Mouse (Mus musculus) CH12.LX (cell line): ENCODE results near the gene Casq1. TPM values are rescaled to one million over a fixed set of nuclear protein-coding genes. Genes with fewer than 3 reads are reported as not detected.

Experiments
- DNase-seq: peaks from one replicate; pipeline ENCODE4 v3.0.0-alpha.2; 2013; ENCODE audit errors: extremely low read depth
- H3K27ac ChIP-seq: 2 replicates; pipeline ENCODE4 v1.5.1; 2012; ENCODE audit warnings: low read depth, mild to moderate bottlenecking, control low read depth, moderate library complexity; ENCODE audit not compliant: insufficient read depth
- H3K27me3 ChIP-seq: replicated peaks from 2 replicates; pipeline ENCODE3; 2012; ENCODE audit warnings: inconsistent platforms
- H3K36me3 ChIP-seq, 2 experiments: replicated peaks in 1 of 2; 2 replicates each; pipeline versions ENCODE3 to v1.6.1; 2012; ENCODE audit warnings: inconsistent platforms in 1 of 2, low read length in 1 of 2, mild to moderate bottlenecking in 1 of 2, mixed read lengths in 1 of 2, moderate library complexity in 1 of 2; ENCODE audit not compliant: control insufficient read depth in 1 of 2, insufficient read depth in 1 of 2
- H3K4me1 ChIP-seq, 2 experiments: 2 replicates each; pipeline ENCODE4 v1.6.1; 2012; ENCODE audit warnings: inconsistent platforms in 1 of 2, moderate library complexity in 1 of 2; ENCODE audit not compliant: insufficient read depth in 2 of 2, control insufficient read depth in 1 of 2
- H3K4me2 ChIP-seq: 2 replicates; pipeline ENCODE4 v1.6.1; 2012; ENCODE audit warnings: low read depth, mild to moderate bottlenecking, control low read depth; ENCODE audit not compliant: poor library complexity, insufficient read depth, severe bottlenecking
- H3K4me3 ChIP-seq, 3 experiments: fragments of 150-350 bp in 1 of 3; sonication (generic) in 1 of 3; replicated peaks in 1 of 3; 2 replicates each; pipeline versions ENCODE3 to v1.5.1; 2011 to 2012; ENCODE audit warnings: low read depth in 2 of 3, low read length in 2 of 3, mild to moderate bottlenecking in 2 of 3, moderate library complexity in 2 of 3, control low read depth in 1 of 3, improper control_type of control experiment in 1 of 3, inconsistent platforms in 1 of 3, mixed read lengths in 1 of 3; ENCODE audit not compliant: poor library complexity in 1 of 3
- H3K79me2 ChIP-seq: replicated peaks from 2 replicates; pipeline ENCODE4 v1.6.1; 2012; ENCODE audit warnings: mild to moderate bottlenecking, moderate library complexity; ENCODE audit not compliant: control insufficient read depth, poor library complexity, insufficient read depth, severe bottlenecking; ENCODE audit errors: extremely low read depth
- H3K9ac ChIP-seq: 2 replicates; pipeline ENCODE4 v1.6.1; 2012; ENCODE audit warnings: low read depth, mild to moderate bottlenecking, control low read depth, moderate library complexity; ENCODE audit not compliant: insufficient read depth
- H3K9me3 ChIP-seq: replicated peaks from 2 replicates; pipeline ENCODE3; 2012; ENCODE audit warnings: low read length, inconsistent platforms, mixed read lengths
- CTCF ChIP-seq, 2 experiments: IDR thresholded peaks in 1 of 2; conservative IDR thresholded peaks in 1 of 2; 2 replicates each; pipeline ENCODE4 v1.5.1; 2011 to 2012; ENCODE audit warnings: low read depth in 2 of 2, low read length in 2 of 2, improper control_type of control experiment in 1 of 2, inconsistent platforms in 1 of 2, mild to moderate bottlenecking in 1 of 2, moderate library complexity in 1 of 2
- ELF1 ChIP-seq: IDR thresholded peaks from 2 replicates; pipeline ENCODE4 v1.6.1; 2014; ENCODE audit warnings: low read depth, mild to moderate bottlenecking, inconsistent platforms, low read length, improper control_type of control experiment
- EP300 ChIP-seq: IDR thresholded peaks from 2 replicates; pipeline ENCODE4 v1.6.1; 2011; ENCODE audit warnings: low read length, improper control_type of control experiment
- ETS1 ChIP-seq: conservative IDR thresholded peaks from 2 replicates; pipeline ENCODE4 v1.6.1; 2012; ENCODE audit warnings: low read depth, mild to moderate bottlenecking, inconsistent platforms, low read length, improper control_type of control experiment, moderate library complexity
- GABPA ChIP-seq: IDR thresholded peaks from 2 replicates; pipeline ENCODE4 v1.6.1; 2012; ENCODE audit warnings: low read depth, low read length, improper control_type of control experiment, inconsistent platforms; ENCODE audit not compliant: insufficient replicate concordance
- HCFC1 ChIP-seq: IDR thresholded peaks from 2 replicates; pipeline ENCODE4 v1.6.1; 2012; ENCODE audit warnings: low read depth, mild to moderate bottlenecking, inconsistent platforms, low read length, improper control_type of control experiment
- IRF4 ChIP-seq: IDR thresholded peaks from 2 replicates; pipeline ENCODE4 v1.6.1; 2014; ENCODE audit warnings: low read depth, mild to moderate bottlenecking, inconsistent platforms, low read length, improper control_type of control experiment
- JUN ChIP-seq: IDR thresholded peaks from 2 replicates; pipeline ENCODE4 v1.6.1; 2011; ENCODE audit warnings: low read depth, mild to moderate bottlenecking, low read length, improper control_type of control experiment, moderate library complexity; ENCODE audit not compliant: insufficient read depth
- KAT2A ChIP-seq: IDR thresholded peaks from 2 replicates; pipeline ENCODE4 v1.6.1; 2012; ENCODE audit warnings: low read length, improper control_type of control experiment, inconsistent platforms; ENCODE audit not compliant: insufficient replicate concordance
- MAFK ChIP-seq: IDR thresholded peaks from 2 replicates; pipeline ENCODE4 v1.6.1; 2011; ENCODE audit warnings: low read length, improper control_type of control experiment; ENCODE audit not compliant: insufficient replicate concordance
- MAX ChIP-seq: IDR thresholded peaks from 2 replicates; pipeline ENCODE4 v1.6.1; 2011; ENCODE audit warnings: low read length, improper control_type of control experiment
- MEF2A ChIP-seq: IDR thresholded peaks from 2 replicates; pipeline ENCODE4 v1.6.1; 2014; ENCODE audit warnings: low read depth, mild to moderate bottlenecking, inconsistent platforms, low read length, improper control_type of control experiment, borderline replicate concordance
- MXI1 ChIP-seq: IDR thresholded peaks from 2 replicates; pipeline ENCODE4 v1.6.1; 2011; ENCODE audit warnings: mild to moderate bottlenecking, low read depth, low read length, improper control_type of control experiment
- MYC ChIP-seq: IDR thresholded peaks from 2 replicates; pipeline ENCODE4 v1.6.1; 2011; ENCODE audit warnings: low read depth, mild to moderate bottlenecking, improper control_type of control experiment, low read length
- NRF1 ChIP-seq: IDR thresholded peaks from 2 replicates; pipeline ENCODE4 v1.6.1; 2014; ENCODE audit warnings: low read depth, mild to moderate bottlenecking, inconsistent platforms, low read length, improper control_type of control experiment, moderate library complexity
- PAX5 ChIP-seq: IDR thresholded peaks from 2 replicates; pipeline ENCODE4 v1.6.1; 2012; ENCODE audit warnings: low read length, inconsistent platforms, mixed read lengths
- POLR2A ChIP-seq: IDR thresholded peaks from 2 replicates; pipeline ENCODE4 v1.6.1; 2011; ENCODE audit warnings: low read depth, mild to moderate bottlenecking, improper control_type of control experiment, low read length
- RAD21 ChIP-seq: IDR thresholded peaks from 2 replicates; pipeline ENCODE4 v1.6.1; 2011; ENCODE audit warnings: low read depth, mild to moderate bottlenecking, low read length, improper control_type of control experiment, moderate library complexity
- SIN3A ChIP-seq: IDR thresholded peaks from 2 replicates; pipeline ENCODE4 v1.6.1; 2012; ENCODE audit warnings: low read length, improper control_type of control experiment, inconsistent platforms
- SMC3 ChIP-seq: IDR thresholded peaks from 2 replicates; pipeline ENCODE4 v1.6.1; 2011; ENCODE audit warnings: low read depth, low read length, improper control_type of control experiment
- TBP ChIP-seq: conservative IDR thresholded peaks from 2 replicates; pipeline ENCODE4 v1.6.1; 2011; ENCODE audit warnings: low read depth, low read length, improper control_type of control experiment
- UBTF ChIP-seq: IDR thresholded peaks from 2 replicates; pipeline ENCODE4 v1.6.1; 2012; ENCODE audit warnings: low read depth, mild to moderate bottlenecking, inconsistent platforms, low read length, improper control_type of control experiment, moderate library complexity
- ZC3H11A ChIP-seq: IDR thresholded peaks from 2 replicates; pipeline ENCODE4 v1.6.1; 2012; ENCODE audit warnings: low read depth, mild to moderate bottlenecking, inconsistent platforms, low read length, improper control_type of control experiment
- ZKSCAN1 ChIP-seq: IDR thresholded peaks from 2 replicates; pipeline ENCODE4 v1.6.1; 2012; ENCODE audit warnings: low read depth, inconsistent platforms, low read length, improper control_type of control experiment, borderline replicate concordance
- ZMIZ1 ChIP-seq: IDR thresholded peaks from 2 replicates; pipeline ENCODE4 v1.6.1; 2012; ENCODE audit warnings: low read depth, mild to moderate bottlenecking, inconsistent platforms, low read length, improper control_type of control experiment
- ZNF384 ChIP-seq: IDR thresholded peaks from 2 replicates; pipeline ENCODE4 v1.6.1; 2012; ENCODE audit warnings: low read depth, low read length, improper control_type of control experiment, inconsistent platforms
- dilution Hi-C: fragments of 300-500 bp; cut with MboI; formaldehyde crosslinking; loops from 2 replicates; pipeline ENCODE4 v1.14.3; 2020; ENCODE audit warnings: low sequenced_read_pairs; ENCODE audit not compliant: extremely low pct_unique_long_range_greater_than_20kb, extremely low pct_ligation_motif_present
- in situ Hi-C: fragments of 300-500 bp; cut with MboI; formaldehyde crosslinking; loops from 3 replicates; pipeline ENCODE4 v1.14.3; 2019; ENCODE audit warnings: low sequenced_read_pairs, low pct_ligation_motif_present, low pct_unique_long_range_greater_than_20kb, mixed read lengths
- polyA plus RNA-seq: library from polyadenylated mRNA; unstranded; fragments of >175 nt; gene quantifications from 2 replicates; pipeline ENCODE4 v1.2.1, GENCODE M21; 2012; ENCODE audit warnings: low read depth; ENCODE audit not compliant: insufficient read length
- total RNA-seq, 2 experiments: library from RNA; depleted of rRNA; stranded (reverse); fragments of 300-350 nt in 1 of 2; fragments of >200 nt in 1 of 2; gene quantifications; 2 replicates each; pipeline ENCODE4 v1.2.3; 2012 to 2014

Casq1 gene
- total and polyA plus RNA-seq, 3 experiments: 0.21 to 0.96 TPM; not detected in 1

GRCm38 (mm10) chr1:172203566-172203965 lies 16.1 kb downstream of the Casq1 start:
- H3K79me2 ChIP-seq: peaks cover 5% of the 10 kb centered on the region; the same call in 1 of the 2 replicates
- TF ChIP-seq MAX (no peak), SIN3A (no peak), SMC3 (no peak), MXI1 (no peak), UBTF (no peak), PAX5 (no peak), RAD21 (no peak), POLR2A (no peak), ZC3H11A (no peak), ETS1 (no peak), NRF1 (no peak), KAT2A (no peak), ZKSCAN1 (no peak), ZMIZ1 (no peak), MEF2A (no peak)
- TF ChIP-seq, all 38 proteins: peak for 0
- Histone ChIP-seq H3K27me3 (no peaks in the 10 kb centered on the region), H3K4me1 (peaks cover 23 to 66% of the 10 kb centered on the region in 2 experiments), H3K9ac (no peak overlapping the region), H3K4me3 (no peak overlapping the region), H3K27ac (no peak overlapping the region), H3K4me2 (no peak overlapping the region), H3K36me3 (peaks cover 30 to 62% of the 10 kb centered on the region in 2 experiments), H3K9me3 (no peaks in the 10 kb centered on the region)
- dilution Hi-C loops (no loop called here), in situ Hi-C loops (no loop called here)
- no peak for DNase-seq

- TF ChIP-seq IRF4 (no peak), UBTF (no peak), CTCF (conservative IDR thresholded peaks at IDR 0.05 in 1 of 2, IDR thresholded peaks at IDR 0.05 in 1 of 2; ENCODE audit: low read depth in 2 of 2, low read length in 2 of 2) (no peak), TBP (no peak), MYC (no peak), JUN (no peak), HCFC1 (no peak), EP300 (no peak), ELF1 (no peak), ZNF384 (no peak), GABPA (no peak), KAT2A (no peak), ZC3H11A (no peak), MAFK (no peak)
- in situ Hi-C loops: no loop called here
- DNase-seq: no peak
- Histone ChIP-seq H3K9ac (no peak overlapping the region), H3K36me3 (peaks cover 34 to 68% of the 10 kb centered on the region in 2 experiments), H3K27ac (no peak overlapping the region), H3K79me2 (peaks cover 5% of the 10 kb centered on the region; the same call in 1 of the 2 replicates), H3K4me1 (peaks cover 23 to 66% of the 10 kb centered on the region in 2 experiments), H3K4me3 (no peak overlapping the region), H3K27me3 (no peaks in the 10 kb centered on the region), H3K4me2 (no peak overlapping the region), H3K9me3 (no peaks in the 10 kb centered on the region)
- dilution Hi-C loops: no loop called here
Measured at GRCm38 (mm10) chr1:172202894-172203522, 16.7 kb downstream of the Casq1 start.
